Mouse (Mus musculus) embryonic facial prominence, embryonic 14.5 days (tissue): ENCODE measurements around the gene Bahcc1. TPM values are rescaled to one million over a fixed set of nuclear protein-coding genes. Genes with fewer than 3 reads are reported as not detected.

Experiments
- ATAC-seq: fragments of 200-750 bp; cut with Nextera tagmentation; 2 replicates; pipeline ENCODE4 v1.8.0; 2017; ENCODE audit warnings: low read depth, moderate number of reproducible peaks, moderate TSS enrichment
- DNase-seq: peaks from one replicate; pipeline ENCODE4 v3.0.0-alpha.2; 2015; ENCODE audit warnings: low spot score
- H3K27ac ChIP-seq: fragments of 300-500 bp; sonication (generic); replicated peaks from 2 replicates; pipeline ENCODE4 v1.5.1; 2014; ENCODE audit warnings: low read depth, mild to moderate bottlenecking, low read length, moderate library complexity
- H3K27me3 ChIP-seq: fragments of 300-500 bp; sonication (generic); replicated peaks from 2 replicates; pipeline ENCODE4 v1.6.1; 2014; ENCODE audit warnings: low read length; ENCODE audit not compliant: control insufficient read depth, insufficient read depth
- H3K36me3 ChIP-seq: fragments of 300-500 bp; sonication (generic); 2 replicates; pipeline ENCODE4 v1.6.1; 2014; ENCODE audit warnings: low read length, mixed read lengths; ENCODE audit not compliant: control insufficient read depth, insufficient read depth
- H3K4me1 ChIP-seq: fragments of 300-500 bp; sonication (generic); 2 replicates; pipeline ENCODE4 v1.6.1; 2014; ENCODE audit warnings: antibody characterized with exemption, low read length; ENCODE audit not compliant: control insufficient read depth, insufficient read depth
- H3K4me2 ChIP-seq: fragments of 300-500 bp; sonication (generic); 2 replicates; pipeline ENCODE4 v1.6.1; 2014; ENCODE audit warnings: low read depth, mild to moderate bottlenecking, low read length, moderate library complexity, mixed read lengths
- H3K4me3 ChIP-seq: fragments of 300-500 bp; sonication (generic); 2 replicates; pipeline ENCODE4 v1.5.1; 2014; ENCODE audit warnings: low read depth, mild to moderate bottlenecking, low read length
- H3K9ac ChIP-seq: fragments of 300-500 bp; sonication (generic); 2 replicates; pipeline ENCODE4 v1.6.1; 2014; ENCODE audit warnings: low read depth, mild to moderate bottlenecking, low read length, moderate library complexity, mixed read lengths
- H3K9me3 ChIP-seq: fragments of 300-500 bp; sonication (generic); 2 replicates; pipeline ENCODE4 v1.6.1; 2016; ENCODE audit warnings: low read length; ENCODE audit not compliant: control insufficient read depth
- WGBS: fragments of 180-500 bp; shearing (Covaris S2); extraction: QIAGEN DNeasy Blood & Tissue Kit; methylation state at CpG from one replicate; pipeline ENCODE4 v1.1.7; 2014; 5-methylcytosine and 5-hydroxymethylcytosine counted together
- polyA plus RNA-seq: library from polyadenylated mRNA; unstranded; fragments of >200 nt; fragmentation: Nextera tagmentation; extraction: Ambion mirVana; gene quantifications from 2 replicates; pipeline ENCODE4 v1.2.1, GENCODE M21; 2014

The Bahcc1 gene
- polyA plus RNA-seq, 1 experiment from 2014 or later = 11.1 TPM

GRCm38 (mm10) chr11:120200621-120201020, 32.1 kb upstream of the Bahcc1 start:
- Histone ChIP-seq H3K9ac (no peak overlapping the region), H3K9me3 (no peaks in the 10 kb centered on the region), H3K4me1 (0 out of 2 replicates have a peak, but pooled peaks cover 3% of the 10 kb centered on the region), H3K4me2 (no peak overlapping the region), H3K36me3 (no peaks in the 10 kb centered on the region), H3K4me3 (no peak overlapping the region), H3K27ac (no peak overlapping the region), H3K27me3 (no peaks in the 10 kb centered on the region)
- 76% methylated on average over 6 of the region's 6 CpGs for WGBS
- DNase-seq (no peak), ATAC-seq (no peak)

GRCm38 (mm10) chr11:120204200-120204599, 28.5 kb upstream of the Bahcc1 start:
- 81% methylated on average over 5 of the region's 5 CpGs for WGBS
- Histone ChIP-seq H3K4me1 (no peaks in the 10 kb centered on the region), H3K36me3 (no peaks in the 10 kb centered on the region), H3K4me2 (no peak overlapping the region), H3K4me3 (no peak overlapping the region), H3K9ac (no peak overlapping the region), H3K27me3 (no peaks in the 10 kb centered on the region), H3K9me3 (no peaks in the 10 kb centered on the region), H3K27ac (no peak overlapping the region)
- ATAC-seq (no peak), DNase-seq (no peak)

- no peaks in the 10 kb centered on the region for H3K36me3 ChIP-seq
- H3K27ac ChIP-seq = no peak overlapping the region
- no peak overlapping the region for H3K9ac ChIP-seq
- DNase-seq (no peak), ATAC-seq (no peak)
- H3K4me3 ChIP-seq = no peak overlapping the region
- no peak overlapping the region for H3K4me2 ChIP-seq
- WGBS = 64% methylated on average over 9 of the region's 9 CpGs
- no peaks in the 10 kb centered on the region for H3K27me3 ChIP-seq
- H3K9me3 ChIP-seq = no peaks in the 10 kb centered on the region
- no peaks in the 10 kb centered on the region for H3K4me1 ChIP-seq
These were observed 26.6 kb upstream of the Bahcc1 start for GRCm38 (mm10) chr11:120206069-120206668.

GRCm38 (mm10) chr11:120206669-120207090, 26.1 kb upstream of the Bahcc1 start:
- Histone ChIP-seq H3K4me3 (no peak overlapping the region), H3K27me3 (no peaks in the 10 kb centered on the region), H3K4me1 (no peaks in the 10 kb centered on the region), H3K4me2 (no peak overlapping the region), H3K36me3 (no peaks in the 10 kb centered on the region), H3K9ac (no peak overlapping the region), H3K9me3 (no peaks in the 10 kb centered on the region), H3K27ac (peak overlapping the region; percentile 63; the same call in 1 of the 2 replicates)
- 24% methylated on average over 5 of the region's 5 CpGs for WGBS
- peak; percentile 72 for ATAC-seq
- DNase-seq = no peak

- Histone ChIP-seq H3K36me3 (no peaks in the 10 kb centered on the region), H3K9me3 (peaks cover 2% of the 10 kb centered on the region), H3K4me1 (no peaks in the 10 kb centered on the region), H3K9ac (no peak overlapping the region), H3K27me3 (no peaks in the 10 kb centered on the region), H3K4me2 (no peak overlapping the region), H3K27ac (no peak overlapping the region), H3K4me3 (no peak overlapping the region)
- ATAC-seq (no peak), DNase-seq (no peak)
- WGBS = 67% methylated on average over 2 of the region's 2 CpGs
These were observed 23.9 kb upstream of the Bahcc1 start for GRCm38 (mm10) chr11:120208848-120209247.

GRCm38 (mm10) chr11:120209462-120209861, 23.3 kb upstream of the Bahcc1 start:
- no peak overlapping the region for H3K9ac ChIP-seq
- no peaks in the 10 kb centered on the region for H3K27me3 ChIP-seq
- no peak overlapping the region for H3K4me3 ChIP-seq
- no peaks in the 10 kb centered on the region for H3K4me1 ChIP-seq
- peaks cover 6% of the 10 kb centered on the region for H3K9me3 ChIP-seq
- DNase-seq (peak; percentile 48), ATAC-seq (no peak)
- no peak overlapping the region for H3K4me2 ChIP-seq
- 60% methylated on average over 8 of the region's 8 CpGs for WGBS
- H3K27ac ChIP-seq = no peak overlapping the region
- H3K36me3 ChIP-seq = no peaks in the 10 kb centered on the region

- Histone ChIP-seq H3K4me3 (no peak overlapping the region), H3K9ac (no peak overlapping the region), H3K27me3 (no peaks in the 10 kb centered on the region), H3K4me1 (peaks cover 14% of the 10 kb centered on the region), H3K9me3 (peaks cover 6% of the 10 kb centered on the region), H3K36me3 (no peaks in the 10 kb centered on the region), H3K27ac (no peak overlapping the region), H3K4me2 (no peak overlapping the region)
- ATAC-seq = no peak
- WGBS = 51% methylated on average over 9 of the region's 10 CpGs
- no peak for DNase-seq
These were observed 17.0 kb upstream of the Bahcc1 start for GRCm38 (mm10) chr11:120215726-120216241.

GRCm38 (mm10) chr11:120216540-120217324, 16.0 kb upstream of the Bahcc1 start:
- Histone ChIP-seq H3K9ac (peak overlapping the region; percentile 48), H3K9me3 (peaks cover 6% of the 10 kb centered on the region), H3K4me1 (peaks cover 22% of the 10 kb centered on the region), H3K36me3 (no peaks in the 10 kb centered on the region), H3K4me3 (no peak overlapping the region), H3K27ac (peak overlapping the region; percentile 80), H3K27me3 (no peaks in the 10 kb centered on the region), H3K4me2 (no peak overlapping the region)
- peak; percentile 74 for ATAC-seq
- peak; percentile 88 for DNase-seq
- 21% methylated on average over 11 of the region's 11 CpGs for WGBS
